Mouse (Mus musculus) left cerebral cortex, adult 18-20 months (tissue): Measurements from ENCODE around the gene Minpp1. TPM values are rescaled to one million over a fixed set of nuclear protein-coding genes. Genes with fewer than 3 reads are reported as not detected.

ENCODE experiments used
- DNase-seq, 2 experiments: peaks; one replicate each; pipeline ENCODE4 v3.0.0; 2021 to 2022; ENCODE audit warnings: low spot score in 2 of 2, mixed read lengths in 1 of 2
- total RNA-seq, 2 experiments: library from RNA; stranded (reverse); gene quantifications; 2 replicates each; pipeline ENCODE4 v1.2.3; 2021

Gene Minpp1
- total RNA-seq, 2 experiments from 2014 or later = 66.5 to 68.9 TPM

- DNase-seq = no peak
Observed at GRCm38 (mm10) chr19:32523769-32524515, 38.4 kb downstream of the Minpp1 start.

GRCm38 (mm10) chr19:32524516-32524860 is 38.9 kb downstream of the Minpp1 start:
- no peak for DNase-seq

DNA sequence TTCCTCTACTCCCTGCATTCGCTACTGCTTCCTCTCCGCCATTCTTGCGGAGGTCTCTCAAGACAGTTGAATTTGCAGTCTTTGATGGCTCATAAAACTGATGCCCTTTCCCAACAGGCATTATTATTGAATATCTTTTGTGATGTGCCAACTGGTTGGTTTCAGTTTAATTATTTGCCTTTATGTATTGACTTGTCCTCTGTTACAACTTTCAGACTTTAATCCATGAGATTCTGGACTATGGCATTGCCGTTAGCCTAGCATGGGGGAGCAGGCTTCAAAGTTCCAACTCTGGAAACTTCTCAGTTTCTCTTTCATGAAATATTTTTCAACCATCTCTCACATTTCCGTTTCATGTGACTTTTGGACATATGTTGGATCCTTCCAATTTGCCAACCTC is 41.6 kb downstream of the Minpp1 start:
- DNase-seq = no peak

DNA sequence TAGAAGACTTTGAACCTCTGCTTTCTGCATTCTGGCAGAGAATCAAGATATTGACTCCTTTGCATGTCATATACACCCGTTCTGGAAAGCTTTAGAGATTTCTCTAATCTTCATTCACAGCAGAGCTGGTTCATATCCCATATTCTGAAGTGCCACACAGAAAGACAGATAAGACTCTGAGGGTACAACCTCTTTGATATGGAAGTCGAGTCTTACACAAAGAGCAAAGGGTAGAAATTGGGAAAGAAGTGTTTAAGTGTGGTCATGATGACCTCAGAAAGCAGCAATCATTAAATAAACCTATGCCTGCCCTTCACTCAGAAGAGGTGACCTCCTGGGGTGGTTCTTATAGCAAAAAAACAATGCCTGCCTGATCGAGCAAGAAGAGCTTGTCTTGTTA is 43.2 kb downstream of the Minpp1 start:
- DNase-seq = no peak

GRCm38 (mm10) chr19:32529252-32529942 is 43.8 kb downstream of the Minpp1 start:
- DNase-seq = no peak

DNA sequence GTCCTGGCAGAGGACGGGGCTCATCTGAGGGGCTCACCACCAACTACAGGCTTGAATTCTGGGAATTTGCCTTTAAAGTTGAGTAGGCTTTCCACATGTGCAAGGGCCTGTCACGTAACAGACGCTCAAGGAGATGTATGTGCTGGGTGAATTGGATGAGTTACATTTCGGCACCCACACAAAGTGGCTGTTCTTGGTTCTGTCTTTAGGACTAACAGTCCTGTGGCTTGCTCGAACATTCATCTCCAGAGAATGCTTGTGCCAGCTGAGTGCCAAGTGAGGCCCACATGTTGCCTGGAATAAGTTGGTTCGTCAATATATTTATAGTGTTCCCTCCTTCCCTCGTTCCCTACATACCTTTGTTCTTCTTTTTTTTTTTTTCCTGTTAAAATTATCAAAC is 44.7 kb downstream of the Minpp1 start:
- DNase-seq = peak; percentile 48 to 55

DNA sequence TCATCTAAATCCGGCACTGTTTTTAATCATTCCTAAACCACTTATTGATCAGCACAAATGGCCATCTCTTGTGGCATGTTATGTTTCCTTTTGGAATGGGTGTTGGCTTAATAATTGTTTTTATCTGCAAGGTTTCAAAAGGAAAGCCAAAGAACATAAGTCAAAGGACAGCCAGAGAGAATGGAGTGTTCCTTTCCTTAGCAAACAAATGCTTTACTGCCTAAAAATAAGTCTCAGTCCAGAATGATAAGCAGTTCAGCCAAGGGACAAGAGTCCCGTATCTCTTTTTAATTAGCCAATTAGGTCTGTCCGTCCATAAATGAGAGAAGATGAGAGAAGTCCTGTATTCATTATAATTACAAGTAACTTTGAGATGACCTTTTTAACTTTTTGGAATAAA is 46.8 kb downstream of the Minpp1 start:
- DNase-seq = no peak

GRCm38 (mm10) chr19:32532737-32533505 is 47.4 kb downstream of the Minpp1 start:
- no peak for DNase-seq

DNA sequence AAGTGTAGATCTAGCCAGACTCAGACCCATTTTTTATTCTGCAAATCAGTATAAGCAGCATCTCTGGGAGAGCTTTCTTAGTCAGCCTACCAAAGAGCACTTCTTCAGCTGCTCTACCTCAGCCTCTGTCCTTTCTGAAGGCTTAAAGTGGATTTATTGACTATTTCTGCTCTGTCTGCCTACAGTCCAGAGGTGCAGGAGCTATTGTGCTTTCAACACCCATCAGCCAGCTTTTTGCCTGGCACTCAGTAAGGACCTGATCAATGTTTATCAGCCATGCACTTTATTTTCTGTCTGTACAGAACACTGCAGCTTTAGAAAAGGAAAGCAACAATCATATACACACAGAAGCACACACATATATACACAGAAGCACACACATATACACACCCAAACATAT is 49.3 kb downstream of the Minpp1 start:
- no peak for DNase-seq

- no peak for DNase-seq
Observed at GRCm38 (mm10) chr19:32542784-32543490, 57.4 kb downstream of the Minpp1 start.

- no peak for DNase-seq
Observed at GRCm38 (mm10) chr19:32547396-32547795, 61.8 kb downstream of the Minpp1 start.

DNA sequence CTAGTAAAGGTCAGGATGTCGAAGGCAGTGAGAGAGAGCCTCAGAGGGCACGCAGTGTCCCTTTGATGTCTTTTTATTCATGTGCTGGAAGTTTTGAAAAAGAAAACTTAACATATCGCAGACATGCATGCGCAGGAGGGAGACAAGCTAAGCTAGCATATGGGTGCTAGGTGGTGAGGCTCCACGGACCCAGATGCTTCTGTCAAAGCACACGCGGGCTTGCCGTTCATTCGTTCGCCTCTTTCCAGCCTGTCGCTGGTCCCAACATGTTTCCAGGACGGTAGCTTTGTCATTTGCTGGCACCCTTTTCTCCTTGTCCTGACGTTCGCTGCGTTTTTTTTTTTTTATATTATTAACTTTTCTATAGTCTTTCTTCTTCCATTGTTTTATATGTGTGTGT is 62.6 kb downstream of the Minpp1 start:
- peak in 1 of 2 experiments; percentile 4 for DNase-seq

GRCm38 (mm10) chr19:32550446-32550845 is 64.9 kb downstream of the Minpp1 start:
- DNase-seq = no peak

- DNase-seq = no peak
Observed at GRCm38 (mm10) chr19:32551442-32551841, 65.9 kb downstream of the Minpp1 start.

DNA sequence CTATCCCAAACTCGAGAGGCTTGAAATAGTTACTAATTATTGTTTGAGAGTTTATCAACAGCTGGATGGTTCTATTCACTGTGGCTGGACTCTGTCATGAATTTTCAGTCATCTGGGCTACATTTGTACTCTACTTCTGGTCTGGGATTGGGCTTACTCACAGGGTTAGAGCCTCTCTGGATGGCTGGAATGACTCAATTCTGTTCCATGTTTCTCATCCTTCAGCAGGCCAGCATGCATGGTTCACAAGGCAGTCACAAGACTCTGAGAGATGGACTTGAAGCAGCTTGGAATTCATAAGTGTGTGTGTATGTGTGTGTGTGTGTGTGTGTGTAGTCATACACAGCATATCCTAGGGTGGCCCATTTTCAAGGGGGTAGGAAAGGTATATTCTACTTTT is 66.5 kb downstream of the Minpp1 start:
- no peak for DNase-seq

GRCm38 (mm10) chr19:32553310-32553709 is 67.7 kb downstream of the Minpp1 start:
- DNase-seq = no peak

DNA sequence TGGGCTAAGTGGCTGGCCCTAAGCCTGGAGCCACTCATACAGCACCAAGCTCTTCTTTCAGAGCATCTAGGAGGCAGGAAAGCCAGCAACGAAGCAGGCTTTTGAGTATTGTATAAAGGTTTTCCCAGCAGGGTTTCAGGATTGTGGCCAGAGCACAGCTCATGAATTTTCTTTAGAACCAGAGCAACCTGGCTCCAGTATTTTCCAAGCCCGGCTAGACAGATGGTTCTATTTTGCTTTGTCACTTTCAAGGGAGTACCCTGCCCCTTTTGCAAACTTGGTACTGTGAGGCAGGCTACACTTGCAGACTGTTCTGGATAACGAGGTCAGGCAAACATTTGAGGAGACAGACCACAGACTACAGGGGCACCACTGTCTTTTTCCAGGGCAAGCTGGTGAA is 69.7 kb downstream of the Minpp1 start:
- no peak for DNase-seq
